Mouse (Mus musculus) midbrain, embryonic 11.5 days (tissue): ENCODE measurements around the gene Foxn3. TPM values are rescaled to one million over a fixed set of nuclear protein-coding genes. Genes with fewer than 3 reads are reported as not detected.

Source experiments
- ATAC-seq: fragments of 200-750 bp; cut with Nextera tagmentation; 2 replicates; pipeline ENCODE4 v1.8.0; 2017; ENCODE audit warnings: moderate TSS enrichment, moderate library complexity; ENCODE audit not compliant: low FRiP score
- DNase-seq: peaks from one replicate; pipeline ENCODE4 v3.0.0; 2015; ENCODE audit warnings: low spot score; ENCODE audit errors: missing footprints
- H3K27ac ChIP-seq: fragments of 300-500 bp; sonication (generic); 2 replicates; pipeline ENCODE4 v1.5.1; 2014; ENCODE audit warnings: low read depth, low read length
- H3K27me3 ChIP-seq: fragments of 300-500 bp; sonication (generic); 2 replicates; pipeline ENCODE4 v1.6.1; 2014; ENCODE audit warnings: mild to moderate bottlenecking, low read length, moderate library complexity, mixed read lengths; ENCODE audit not compliant: control insufficient read depth, insufficient read depth
- H3K36me3 ChIP-seq: fragments of 300-500 bp; sonication (generic); 2 replicates; pipeline ENCODE4 v1.6.1; 2014; ENCODE audit warnings: mild to moderate bottlenecking, low read length, moderate library complexity, mixed read lengths; ENCODE audit not compliant: control insufficient read depth, insufficient read depth
- H3K4me1 ChIP-seq: fragments of 300-500 bp; sonication (generic); 2 replicates; pipeline ENCODE4 v1.6.1; 2014; ENCODE audit warnings: low read length; ENCODE audit not compliant: control insufficient read depth, insufficient read depth
- H3K4me2 ChIP-seq: fragments of 300-500 bp; sonication (generic); 2 replicates; pipeline ENCODE4 v1.6.1; 2014; ENCODE audit warnings: mild to moderate bottlenecking, moderate library complexity
- H3K4me3 ChIP-seq: fragments of 300-500 bp; sonication (generic); 2 replicates; pipeline ENCODE4 v1.5.1; 2014; ENCODE audit warnings: low read depth, low read length
- H3K9ac ChIP-seq: fragments of 300-500 bp; sonication (generic); 2 replicates; pipeline ENCODE4 v1.6.1; 2014; ENCODE audit warnings: low read length
- H3K9me3 ChIP-seq: fragments of 300-500 bp; sonication (generic); 2 replicates; pipeline ENCODE4 v1.6.1; 2016; ENCODE audit warnings: low read length; ENCODE audit not compliant: control insufficient read depth
- WGBS: fragments of 180-500 bp; shearing (Covaris S2); extraction: QIAGEN DNeasy Blood & Tissue Kit; methylation state at CpG from one replicate; pipeline ENCODE4 v1.1.7; 2014; 5-methylcytosine and 5-hydroxymethylcytosine counted together
- polyA plus RNA-seq: library from polyadenylated mRNA; unstranded; fragments of >200 nt; fragmentation: Nextera tagmentation; extraction: Ambion mirVana; gene quantifications from 2 replicates; pipeline ENCODE4 v1.2.1, GENCODE M21; 2014

The Foxn3 gene
- polyA plus RNA-seq, 1 experiment from 2014 or later, result 73.8 TPM

DNA sequence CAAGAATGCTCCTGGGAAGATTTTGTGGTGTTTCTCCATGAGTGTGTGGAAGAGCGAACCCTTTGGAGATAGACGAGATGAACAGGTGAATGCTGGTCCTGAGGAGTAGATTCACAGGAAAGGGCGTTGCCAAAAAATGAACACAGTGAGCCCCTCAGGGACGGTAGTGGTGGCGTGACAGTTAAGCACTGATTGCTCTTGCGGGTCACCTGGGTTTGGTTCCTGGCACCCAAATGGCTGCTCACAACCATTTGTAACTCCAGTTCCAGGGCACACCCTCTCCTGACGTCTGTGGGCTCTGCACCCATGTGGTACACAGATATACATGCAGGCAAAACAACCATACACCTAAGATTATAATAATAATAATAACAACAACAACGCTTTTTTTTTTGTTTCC, 277.7 kb downstream of the Foxn3 start:
- no peak overlapping the region for H3K9ac ChIP-seq
- H3K4me3 ChIP-seq, result no peak overlapping the region
- H3K9me3 ChIP-seq, result no peaks in the 10 kb centered on the region
- ATAC-seq, result no peak
- no peaks in the 10 kb centered on the region for H3K27me3 ChIP-seq
- no peaks in the 10 kb centered on the region for H3K36me3 ChIP-seq
- no peak for DNase-seq
- WGBS, result 75% methylated on average over 8 of the region's 8 CpGs
- no peak overlapping the region for H3K4me2 ChIP-seq
- H3K27ac ChIP-seq, result peak overlapping the region; percentile 45; the same call in 1 of the 2 replicates
- peaks cover 49% of the 10 kb centered on the region for H3K4me1 ChIP-seq

DNA sequence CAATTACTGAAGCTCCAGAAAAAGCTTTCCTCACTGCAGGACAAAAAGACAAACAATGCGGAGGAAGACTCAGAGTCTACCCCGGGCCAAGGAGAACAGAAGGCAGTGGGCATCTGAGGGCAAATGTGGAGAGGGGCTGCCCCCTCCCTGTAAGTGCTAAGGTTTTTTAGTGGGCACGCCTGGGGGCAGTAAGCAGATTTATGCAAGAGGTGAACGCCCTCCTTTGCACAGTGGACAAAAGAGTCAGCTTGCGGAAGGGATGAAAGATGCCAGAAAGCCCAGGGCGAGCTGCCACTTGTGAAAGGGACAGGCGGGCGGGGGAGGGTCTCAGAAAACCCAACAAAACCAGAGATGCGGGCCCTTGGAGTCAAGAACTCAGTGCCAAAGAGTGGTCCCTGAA, 278.2 kb downstream of the Foxn3 start:
- no peaks in the 10 kb centered on the region for H3K9me3 ChIP-seq
- peak overlapping the region; percentile 45; the same call in 1 of the 2 replicates for H3K27ac ChIP-seq
- H3K36me3 ChIP-seq, result no peaks in the 10 kb centered on the region
- no peak overlapping the region for H3K4me3 ChIP-seq
- ATAC-seq (peak; percentile 61), DNase-seq (peak; percentile 91)
- no peaks in the 10 kb centered on the region for H3K27me3 ChIP-seq
- peak overlapping the region; percentile 26 for H3K4me2 ChIP-seq
- 15% methylated on average over 9 of the region's 9 CpGs for WGBS
- H3K9ac ChIP-seq, result peak overlapping the region; percentile 45; the same call in 1 of the 2 replicates
- H3K4me1 ChIP-seq, result peaks cover 46% of the 10 kb centered on the region

DNA sequence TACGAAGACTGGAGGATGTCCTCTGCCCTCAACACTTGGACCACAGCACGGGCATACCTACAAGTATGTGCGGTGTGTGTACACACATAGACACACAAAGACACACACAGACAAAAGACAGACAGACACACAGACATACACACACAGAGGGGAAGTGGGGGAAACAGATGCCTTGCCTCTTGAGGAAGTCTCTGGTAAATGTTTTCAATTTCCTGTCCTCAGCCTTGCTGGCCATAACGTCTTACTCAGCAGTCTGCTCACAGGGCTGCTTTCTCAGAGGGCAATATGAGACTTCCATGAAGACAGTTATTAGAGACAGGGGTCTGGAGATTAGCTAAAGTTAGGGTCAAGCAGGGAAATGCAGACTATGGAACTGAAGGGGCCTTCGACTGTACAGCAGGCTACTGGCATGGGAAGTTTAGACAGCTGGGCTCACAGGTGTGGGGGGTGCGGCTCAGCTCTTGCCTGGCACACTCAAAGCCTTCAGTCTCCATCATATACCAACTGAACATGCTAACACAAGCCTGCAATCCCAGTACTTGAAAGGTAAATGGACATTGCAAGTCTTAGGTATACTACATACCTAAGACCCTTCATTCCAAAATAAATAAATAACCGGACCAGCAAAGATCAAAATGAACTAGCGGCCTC, 278.8 kb downstream of the Foxn3 start:
- DNase-seq, result no peak
- H3K4me2 ChIP-seq, result no peak overlapping the region
- no peak overlapping the region for H3K4me3 ChIP-seq
- WGBS, result 70% methylated on average over 8 of the region's 8 CpGs
- H3K36me3 ChIP-seq, result no peaks in the 10 kb centered on the region
- H3K9me3 ChIP-seq, result no peaks in the 10 kb centered on the region
- no peak for ATAC-seq
- no peaks in the 10 kb centered on the region for H3K27me3 ChIP-seq
- H3K27ac ChIP-seq, result no peak overlapping the region; the same call in 1 of the 2 replicates
- H3K4me1 ChIP-seq, result peaks cover 46% of the 10 kb centered on the region
- no peak overlapping the region for H3K9ac ChIP-seq

DNA sequence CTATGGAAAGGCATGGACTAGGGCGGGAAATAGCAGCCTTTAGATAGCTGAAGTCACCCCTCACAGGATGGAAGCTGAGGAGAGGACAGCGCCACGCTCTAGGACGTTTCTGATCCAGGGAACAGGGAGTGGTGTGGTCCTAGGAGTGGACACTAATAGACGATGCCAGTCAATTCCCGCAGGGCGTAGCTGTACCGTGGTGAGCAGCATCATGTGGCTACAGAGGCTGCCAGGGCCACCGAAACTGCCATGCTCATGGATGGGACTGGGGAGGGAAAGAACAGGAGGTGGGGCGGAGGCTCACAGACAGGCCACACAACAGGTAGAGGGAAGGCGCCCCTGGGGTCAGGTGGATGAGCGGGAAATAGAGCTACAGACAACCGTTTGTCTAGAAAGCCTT, 282.6 kb downstream of the Foxn3 start:
- H3K4me1 ChIP-seq, result peaks cover 28% of the 10 kb centered on the region
- H3K36me3 ChIP-seq, result no peaks in the 10 kb centered on the region
- no peaks in the 10 kb centered on the region for H3K9me3 ChIP-seq
- no peaks in the 10 kb centered on the region for H3K27me3 ChIP-seq
- 92% methylated on average over 13 of the region's 13 CpGs for WGBS
- ATAC-seq (no peak), DNase-seq (no peak)
- no peak overlapping the region for H3K9ac ChIP-seq
- H3K4me3 ChIP-seq, result no peak overlapping the region
- no peak overlapping the region for H3K27ac ChIP-seq
- no peak overlapping the region for H3K4me2 ChIP-seq

DNA sequence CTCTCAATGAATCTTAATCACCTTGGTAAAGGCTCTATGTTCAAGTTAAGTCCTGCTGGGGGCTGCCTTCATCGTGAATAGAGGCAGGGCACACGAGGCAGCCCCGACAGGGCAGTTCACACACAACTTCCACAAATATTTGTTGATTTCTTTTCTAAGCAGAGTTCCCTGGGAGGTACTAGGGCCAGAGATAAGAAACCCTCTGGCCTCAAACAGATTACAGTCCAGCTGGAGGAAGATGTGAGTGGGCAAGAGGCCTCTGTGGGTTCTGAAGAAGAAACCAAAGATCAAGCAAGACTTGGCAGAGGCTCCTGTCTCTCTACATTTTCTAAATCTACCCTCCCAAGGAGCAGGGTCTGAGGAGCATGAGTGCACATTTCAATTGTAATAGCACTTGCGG, 283.1 kb downstream of the Foxn3 start:
- Histone ChIP-seq H3K27me3 (no peaks in the 10 kb centered on the region), H3K4me1 (peaks cover 23% of the 10 kb centered on the region), H3K9ac (no peak overlapping the region), H3K27ac (no peak overlapping the region), H3K9me3 (no peaks in the 10 kb centered on the region), H3K36me3 (no peaks in the 10 kb centered on the region), H3K4me2 (no peak overlapping the region), H3K4me3 (no peak overlapping the region)
- DNase-seq (no peak), ATAC-seq (no peak)
- 81% methylated on average over 4 of the region's 4 CpGs for WGBS

DNA sequence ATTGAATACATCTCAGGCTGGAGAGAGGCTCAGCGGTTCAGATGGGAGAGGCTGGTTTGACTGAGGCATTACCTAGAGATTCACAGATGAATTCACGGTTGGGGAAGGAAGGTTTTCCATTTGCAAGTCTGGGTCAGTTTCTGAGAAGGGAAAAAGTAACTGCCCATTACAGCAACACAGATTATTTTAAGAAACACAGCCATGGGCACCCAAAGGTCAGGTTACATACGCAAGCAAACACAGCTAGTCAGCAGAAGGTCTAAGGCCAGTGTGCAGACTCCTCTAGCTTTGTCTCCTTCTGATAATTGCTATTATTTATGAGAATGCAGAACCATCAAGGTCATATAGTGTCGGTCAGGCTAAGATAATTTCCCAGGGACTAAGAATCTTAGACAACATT, 284.0 kb downstream of the Foxn3 start:
- DNase-seq, result no peak
- H3K27ac ChIP-seq, result no peak overlapping the region
- no peak overlapping the region for H3K9ac ChIP-seq
- no peak overlapping the region for H3K4me2 ChIP-seq
- no peaks in the 10 kb centered on the region for H3K36me3 ChIP-seq
- H3K4me3 ChIP-seq, result no peak overlapping the region
- ATAC-seq, result no peak
- peaks cover 16% of the 10 kb centered on the region for H3K4me1 ChIP-seq
- WGBS, result 93% methylated on average over 4 of the region's 4 CpGs
- H3K27me3 ChIP-seq, result no peaks in the 10 kb centered on the region
- H3K9me3 ChIP-seq, result no peaks in the 10 kb centered on the region

DNA sequence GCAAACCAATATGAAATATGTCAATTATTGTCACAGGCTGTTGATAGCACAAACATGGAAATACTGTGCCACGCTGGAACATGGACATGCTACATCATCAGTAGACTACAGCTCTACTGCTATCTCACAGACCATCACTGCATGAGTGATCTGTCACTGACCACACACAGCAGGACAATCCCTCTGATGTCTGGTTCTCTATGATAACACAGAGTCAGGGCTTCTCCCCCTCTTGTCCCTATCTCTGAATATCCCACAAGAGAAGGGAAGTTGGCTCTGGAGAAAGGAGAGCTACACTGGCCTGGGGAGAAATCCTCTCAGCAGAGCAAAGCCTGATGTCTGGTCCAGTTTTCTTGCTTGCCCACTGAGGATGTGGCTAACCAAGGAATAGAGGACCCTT, 288.8 kb downstream of the Foxn3 start:
- Histone ChIP-seq H3K4me3 (no peak overlapping the region), H3K4me2 (no peak overlapping the region), H3K36me3 (no peaks in the 10 kb centered on the region), H3K9me3 (no peaks in the 10 kb centered on the region), H3K27me3 (no peaks in the 10 kb centered on the region), H3K27ac (no peak overlapping the region), H3K9ac (no peak overlapping the region), H3K4me1 (peaks cover 6% of the 10 kb centered on the region)
- no peak for DNase-seq
- no peak for ATAC-seq
- 92% methylated on average over 1 of the region's 1 CpGs for WGBS

DNA sequence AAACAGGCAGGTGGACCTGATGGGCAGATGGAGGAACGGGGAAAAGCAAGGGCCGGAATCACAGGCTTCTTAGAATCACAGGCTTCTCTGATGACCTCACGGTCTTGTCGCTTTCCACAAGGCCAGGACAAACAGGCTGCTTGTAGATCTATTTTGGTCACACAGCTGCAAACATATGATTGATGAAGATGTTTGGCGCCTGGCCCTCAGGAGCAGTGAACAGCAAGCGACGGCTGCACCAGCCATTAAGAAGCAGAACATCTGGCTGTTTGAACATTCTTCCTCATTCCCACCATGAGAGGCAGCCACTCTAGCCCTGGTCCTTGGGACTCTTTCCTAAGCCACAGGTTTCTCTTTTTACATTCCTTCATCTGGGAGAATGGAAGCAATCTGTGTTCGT, 294.0 kb downstream of the Foxn3 start:
- no peak overlapping the region for H3K4me3 ChIP-seq
- DNase-seq (no peak), ATAC-seq (peak; percentile 14; the same call in 1 of the 2 replicates)
- no peaks in the 10 kb centered on the region for H3K9me3 ChIP-seq
- no peak overlapping the region for H3K4me2 ChIP-seq
- no peaks in the 10 kb centered on the region for H3K36me3 ChIP-seq
- peaks cover 15% of the 10 kb centered on the region for H3K4me1 ChIP-seq
- H3K27ac ChIP-seq, result no peak overlapping the region
- H3K27me3 ChIP-seq, result no peaks in the 10 kb centered on the region
- no peak overlapping the region for H3K9ac ChIP-seq
- 75% methylated on average over 8 of the region's 8 CpGs for WGBS

DNA sequence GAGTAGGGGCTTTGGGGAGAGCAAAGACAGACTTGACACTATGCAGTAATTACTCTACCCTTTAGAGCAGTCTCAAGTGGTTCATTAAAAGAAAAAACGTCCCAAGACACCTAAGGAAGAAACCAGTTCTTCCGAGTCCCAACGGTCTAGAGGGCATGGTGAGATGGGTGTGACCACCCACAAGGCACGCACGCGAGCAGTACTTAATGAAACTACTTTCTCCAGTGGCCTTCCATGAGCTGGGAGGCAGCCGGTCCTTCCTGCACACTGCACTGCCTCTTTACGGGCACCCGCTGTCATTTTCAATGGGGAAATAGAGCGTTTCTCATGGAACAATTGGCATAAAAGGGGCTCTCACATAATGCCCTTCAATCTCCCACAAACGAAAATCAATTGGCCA, 294.4 kb downstream of the Foxn3 start:
- H3K9me3 ChIP-seq, result no peaks in the 10 kb centered on the region
- no peak overlapping the region for H3K4me2 ChIP-seq
- no peak overlapping the region for H3K9ac ChIP-seq
- DNase-seq, result no peak
- WGBS, result 69% methylated on average over 11 of the region's 11 CpGs
- no peaks in the 10 kb centered on the region for H3K27me3 ChIP-seq
- peak; percentile 52; the same call in 1 of the 2 replicates for ATAC-seq
- H3K4me1 ChIP-seq, result peaks cover 15% of the 10 kb centered on the region
- no peak overlapping the region for H3K4me3 ChIP-seq
- H3K36me3 ChIP-seq, result no peaks in the 10 kb centered on the region
- no peak overlapping the region for H3K27ac ChIP-seq
